Mouse (Mus musculus) brain, embryonic 14.5 days (tissue): ENCODE measurements at regions not wholly inside any gene's neighbourhood (a gene's known extent, or its start where the extent isn't known, plus 50 kb on each side); places are given as distances from the start of the nearest gene placed in this dataset.

Experiments used
- CTCF ChIP-seq: fragments of 200-500 bp; IDR thresholded peaks from 2 replicates; pipeline ENCODE4 v1.5.1; 2012; ENCODE audit warnings: inconsistent platforms, mild to moderate bottlenecking, moderate library complexity, borderline replicate concordance; ENCODE audit not compliant: insufficient read depth, insufficient read length; ENCODE audit errors: extremely low read depth
- POLR2A ChIP-seq: fragments of 200-500 bp; IDR thresholded peaks from 2 replicates; pipeline ENCODE4 v1.6.1; 2012; ENCODE audit warnings: mild to moderate bottlenecking, inconsistent platforms, borderline replicate concordance; ENCODE audit not compliant: poor library complexity, insufficient read depth, insufficient read length, severe bottlenecking; ENCODE audit errors: extremely low read depth

DNA sequence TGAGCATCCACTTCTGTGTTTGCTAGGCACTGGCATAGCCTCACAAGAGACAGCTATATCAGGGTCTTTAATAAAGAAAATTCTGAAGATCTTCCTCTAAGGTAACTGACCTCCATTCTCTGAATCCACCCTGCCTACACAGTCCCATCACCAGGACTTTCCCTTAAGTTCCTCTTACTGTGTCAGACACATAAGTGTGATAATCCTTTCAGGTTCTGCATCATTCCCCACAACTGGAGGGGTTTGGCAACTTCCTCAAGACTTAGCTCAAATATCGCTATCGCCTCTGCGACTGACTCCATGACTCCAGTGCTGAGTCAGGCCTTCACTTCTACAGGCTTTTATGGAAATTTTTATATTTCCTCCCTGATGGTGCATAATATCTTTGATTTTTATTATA is 111.0 kb upstream of the 9330182O14Rik start:
- TF ChIP-seq POLR2A (no peak), CTCF (no peak)
